ENCODE assay signal across 8 mouse cellular contexts in genomic region chr8:105799091-105799812, GRCm38 (mm10). TPM values are rescaled to one million over a fixed set of nuclear protein-coding genes. Genes with fewer than 3 reads are reported as not detected.
A peak's percentile ranks its signal among the peaks of the same experiment; 100 is the strongest.
DNase-seq lines count a peak whose midpoint lies in the region; ATAC-seq lines count a peak whose summit lies in the region.

No protein-coding gene starts in this region.

- peaks cover 12% of the 10 kb centered on the region for H3K4me1 ChIP-seq in embryonic facial prominence, embryonic 10.5 days
- peaks cover 49% of the 10 kb centered on the region for H3K4me1 ChIP-seq in heart, embryonic 13.5 days

- H3K9ac ChIP-seq in heart, embryonic 13.5 days: no peak overlapping the region; the same call in 1 of the 2 replicates

- no peak overlapping the region for H3K4me3 ChIP-seq in embryonic facial prominence, embryonic 10.5 days
- peak overlapping the region; percentile 13 for H3K4me3 ChIP-seq in heart, embryonic 13.5 days

- 0 out of 2 replicates have a peak overlapping the region, but pooled peaks have one; percentile 15 for H3K27ac ChIP-seq in embryonic facial prominence, embryonic 10.5 days (replicated peaks)
- H3K27ac ChIP-seq in heart, embryonic 13.5 days (replicated peaks): peak overlapping the region; percentile 80

- peaks cover 50% of the 10 kb centered on the region for H3K36me3 ChIP-seq in embryonic facial prominence, embryonic 10.5 days (replicated peaks)
- peaks cover 16% of the 10 kb centered on the region for H3K36me3 ChIP-seq in heart, embryonic 13.5 days

- H3K27me3 ChIP-seq in embryonic facial prominence, embryonic 10.5 days (replicated peaks; ENCODE audit: low read depth, poor library complexity, severe bottlenecking): no peaks in the 10 kb centered on the region
- peaks cover 28% of the 10 kb centered on the region for H3K27me3 ChIP-seq in heart, embryonic 13.5 days (replicated peaks)

- 80% methylated on average over 8 of the region's 8 CpGs for WGBS in embryonic facial prominence, embryonic 10.5 days
- WGBS in heart, embryonic 13.5 days: 30% methylated on average over 8 of the region's 8 CpGs

- ATAC-seq in cerebellum, adult (ENCODE audit: insufficient number of reproducible peaks, low FRiP score, low TSS enrichment): no peak
- ATAC-seq in heart, embryonic 13.5 days (ENCODE audit: extremely low read depth, insufficient number of reproducible peaks, low FRiP score, low TSS enrichment): peak; percentile 60; the same call in 1 of the 2 replicates

- no peaks in the 10 kb centered on the region for H3K9me3 ChIP-seq in embryonic facial prominence, embryonic 10.5 days
- no peaks in the 10 kb centered on the region for H3K9me3 ChIP-seq in heart, embryonic 13.5 days

- peak; percentile 45 for DNase-seq in cerebellum, adult 11 months
- peak; percentile 58 for DNase-seq in R1 (ENCODE audit: low read depth, low spot score)
- DNase-seq in embryonic facial prominence, embryonic 10.5 days (ENCODE audit: low spot score): peak; percentile 27
- peak; percentile 81 to 88 for DNase-seq in kidney, postnatal 4 days
- DNase-seq in lung, postnatal 25 days (ENCODE audit: low spot score): peak; percentile 92
- peak; percentile 52 for DNase-seq in testis, postnatal 14 days (ENCODE audit: low spot score)

- H3K4me2 ChIP-seq in heart, embryonic 13.5 days: peak overlapping the region; percentile 55

RNA-seq across cellular contexts. Expression of gene Ranbp10, which starts 27.9 kb away (rescaled TPM):
- polyA plus RNA-seq in embryonic facial prominence, embryonic 10.5 days (2016; fragmentation: Nextera tagmentation; extraction: Ambion mirVana): 11.4 and 12.1 TPM in 2 replicates
- polyA plus RNA-seq in heart, embryonic 13.5 days (2015; fragmentation: Nextera tagmentation; extraction: Ambion mirVana): 9.2 and 9.8 TPM in 2 replicates

RNA-seq across cellular contexts. Expression of gene Tsnaxip1, which starts 28.3 kb away (rescaled TPM):
- 0.19 and 0.40 TPM in 2 replicates for polyA plus RNA-seq in embryonic facial prominence, embryonic 10.5 days (2016; fragmentation: Nextera tagmentation; extraction: Ambion mirVana)
- 0.19 TPM in 1 of 2 replicates, not detected in the other for polyA plus RNA-seq in heart, embryonic 13.5 days (2015; fragmentation: Nextera tagmentation; extraction: Ambion mirVana)

RNA-seq across cellular contexts. Expression of gene Gfod2, which starts 40.8 kb away (rescaled TPM):
- polyA plus RNA-seq in embryonic facial prominence, embryonic 10.5 days (2016; fragmentation: Nextera tagmentation; extraction: Ambion mirVana): 34.7 and 36.6 TPM in 2 replicates
- 9.6 and 12.1 TPM in 2 replicates for polyA plus RNA-seq in heart, embryonic 13.5 days (2015; fragmentation: Nextera tagmentation; extraction: Ambion mirVana)

RNA-seq across cellular contexts. Expression of gene Cenpt, which starts 53.8 kb away (rescaled TPM):
- polyA plus RNA-seq in embryonic facial prominence, embryonic 10.5 days (2016; fragmentation: Nextera tagmentation; extraction: Ambion mirVana): 49.6 and 51.2 TPM in 2 replicates
- 37.1 and 40.5 TPM in 2 replicates for polyA plus RNA-seq in heart, embryonic 13.5 days (2015; fragmentation: Nextera tagmentation; extraction: Ambion mirVana)

RNA-seq across cellular contexts. Expression of gene Thap11, which starts 55.7 kb away (rescaled TPM):
- polyA plus RNA-seq in embryonic facial prominence, embryonic 10.5 days (2016; fragmentation: Nextera tagmentation; extraction: Ambion mirVana): 82.1 and 83.0 TPM in 2 replicates
- 44.8 and 47.1 TPM in 2 replicates for polyA plus RNA-seq in heart, embryonic 13.5 days (2015; fragmentation: Nextera tagmentation; extraction: Ambion mirVana)

Comparison
In these comparisons a context has a peak if more than half of its experiments do, and no peak if none do; other contexts are left out.
1. DNase-seq: peak in every context shown above with its lines; median percentile 92 in lung, postnatal 25 days; 84 in kidney, postnatal 4 days; 58 in R1; 52 in testis, postnatal 14 days; 45 in cerebellum, adult 11 months; 27 in embryonic facial prominence, embryonic 10.5 days.